Mouse (Mus musculus): Measurements from ENCODE around the gene Ccdc6. TPM values are rescaled to one million over a fixed set of nuclear protein-coding genes. Genes with fewer than 3 reads are reported as not detected.
A peak's percentile ranks its signal among the peaks of the same experiment; 100 is the strongest.

The Ccdc6 gene
- total RNA-seq, 1 experiment, result 21.3 TPM

DNA sequence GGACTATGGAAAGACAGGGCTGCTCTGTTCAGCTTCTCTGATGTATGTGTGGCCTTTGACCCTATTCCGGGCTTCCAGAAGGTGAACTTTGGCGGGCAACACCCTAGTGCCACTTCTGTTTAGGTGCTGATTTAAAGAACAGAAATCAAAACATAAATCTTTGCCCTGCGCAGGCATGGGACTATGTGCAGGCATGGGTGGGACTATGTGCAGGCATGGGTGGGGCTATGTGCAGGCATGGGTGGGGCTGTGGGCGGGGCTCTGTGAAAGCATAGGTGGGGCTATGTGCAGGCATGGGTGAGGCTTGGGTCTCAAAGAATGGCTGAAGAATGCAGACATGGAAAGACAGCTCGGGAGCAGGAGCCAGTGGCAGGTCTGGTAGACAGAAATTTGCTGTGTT lies 13.1 kb downstream of the Ccdc6 start:
- Histone ChIP-seq H3K4me3 (ENCODE audit: insufficient read depth in 1 of 2, low read depth in 1 of 2, low read length in 2 of 2, poor library complexity in 1 of 2, severe bottlenecking in 1 of 2) (peak overlapping the region in 1 of 2 experiments; percentile 50; a peak in 3 of 4 replicates), H3K9ac (ENCODE audit: insufficient read depth, low read depth, low read length, poor library complexity, severe bottlenecking) (peak overlapping the region; percentile 15; the same call in 1 of the 2 replicates), H3K9me3 (ENCODE audit: control insufficient read depth, insufficient read depth, low read depth, low read length) (no peaks in the 10 kb centered on the region), H3K36me3 (ENCODE audit: control insufficient read depth, insufficient read depth, low read length, poor library complexity, severe bottlenecking) (peaks cover 15% of the 10 kb centered on the region), H3K27ac (ENCODE audit: insufficient read depth, low read depth, low read length, poor library complexity, severe bottlenecking) (peak overlapping the region; percentile 25; the same call in 1 of the 2 replicates), H3K4me1 (ENCODE audit: control insufficient read depth in 2 of 2, insufficient read depth in 2 of 2, low read length in 2 of 2, poor library complexity in 1 of 2) (peaks cover 13 to 45% of the 10 kb centered on the region in 2 experiments)
- in situ Hi-C loops (cut with MboI; ENCODE audit: low sequenced_read_pairs in 2 of 2, unreplicated experiment in 2 of 2), result no loop called here
- peak; percentile 75 for DNase-seq (ENCODE audit: low read depth, low spot score)
- TF ChIP-seq HCFC1 (IDR thresholded peaks at IDR 0.05; ENCODE audit: borderline replicate concordance, insufficient read depth, low read length), result no peak
- no peak for TF ChIP-seq MAFK (IDR thresholded peaks at IDR 0.05; ENCODE audit: insufficient read depth, low read depth, low read length)
- no peak for TF ChIP-seq ZC3H11A (IDR thresholded peaks at IDR 0.05; ENCODE audit: borderline replicate concordance, low read depth, low read length)

- in situ Hi-C loops (cut with MboI; ENCODE audit: low sequenced_read_pairs in 2 of 2, unreplicated experiment in 2 of 2), result no loop called here
- no peak overlapping the region for H3K27ac ChIP-seq (ENCODE audit: insufficient read depth, low read depth, low read length, poor library complexity, severe bottlenecking)
- no peak for DNase-seq (ENCODE audit: low read depth, low spot score)
Measured at GRCm38 (mm10) chr10:70110815-70111214, 13.9 kb downstream of the Ccdc6 start.

GRCm38 (mm10) chr10:70111643-70112042 lies 14.7 kb downstream of the Ccdc6 start:
- TF ChIP-seq HCFC1 (IDR thresholded peaks at IDR 0.05; ENCODE audit: borderline replicate concordance, insufficient read depth, low read length) (no peak), CHD2 (IDR thresholded peaks at IDR 0.05; ENCODE audit: low read depth, low read length) (no peak), ZNF384 (IDR thresholded peaks at IDR 0.05; ENCODE audit: low read depth, low read length) (no peak), MAFK (IDR thresholded peaks at IDR 0.05; ENCODE audit: insufficient read depth, low read depth, low read length) (no peak), ZC3H11A (IDR thresholded peaks at IDR 0.05; ENCODE audit: borderline replicate concordance, low read depth, low read length) (no peak)
- in situ Hi-C loops (cut with MboI; ENCODE audit: low sequenced_read_pairs in 2 of 2, unreplicated experiment in 2 of 2), result no loop called here
- Histone ChIP-seq H3K4me3 (ENCODE audit: insufficient read depth in 1 of 2, low read depth in 1 of 2, low read length in 2 of 2, poor library complexity in 1 of 2, severe bottlenecking in 1 of 2) (no peak overlapping the region), H3K36me3 (ENCODE audit: control insufficient read depth, insufficient read depth, low read length, poor library complexity, severe bottlenecking) (peaks cover 9% of the 10 kb centered on the region; the same call in 1 of the 2 replicates), H3K9ac (ENCODE audit: insufficient read depth, low read depth, low read length, poor library complexity, severe bottlenecking) (no peak overlapping the region), H3K9me3 (ENCODE audit: control insufficient read depth, insufficient read depth, low read depth, low read length) (no peaks in the 10 kb centered on the region), H3K27ac (ENCODE audit: insufficient read depth, low read depth, low read length, poor library complexity, severe bottlenecking) (no peak overlapping the region), H3K4me1 (ENCODE audit: control insufficient read depth in 2 of 2, insufficient read depth in 2 of 2, low read length in 2 of 2, poor library complexity in 1 of 2) (peaks cover 12 to 43% of the 10 kb centered on the region in 2 experiments)
- no peak for DNase-seq (ENCODE audit: low read depth, low spot score)

More at GRCm38 (mm10) chr10:70110815-70111214, 13.9 kb downstream of the Ccdc6 start:
- TF ChIP-seq MAFK (IDR thresholded peaks at IDR 0.05; ENCODE audit: insufficient read depth, low read depth, low read length) (no peak), HCFC1 (IDR thresholded peaks at IDR 0.05; ENCODE audit: borderline replicate concordance, insufficient read depth, low read length) (no peak), CHD2 (IDR thresholded peaks at IDR 0.05; ENCODE audit: low read depth, low read length) (no peak), ZNF384 (IDR thresholded peaks at IDR 0.05; ENCODE audit: low read depth, low read length) (no peak), ZC3H11A (IDR thresholded peaks at IDR 0.05; ENCODE audit: borderline replicate concordance, low read depth, low read length) (no peak)
- Histone ChIP-seq H3K9me3 (ENCODE audit: control insufficient read depth, insufficient read depth, low read depth, low read length) (no peaks in the 10 kb centered on the region), H3K4me3 (ENCODE audit: insufficient read depth in 1 of 2, low read depth in 1 of 2, low read length in 2 of 2, poor library complexity in 1 of 2, severe bottlenecking in 1 of 2) (no peak overlapping the region; a peak in 2 of 4 replicates), H3K36me3 (ENCODE audit: control insufficient read depth, insufficient read depth, low read length, poor library complexity, severe bottlenecking) (peaks cover 12% of the 10 kb centered on the region; the same call in 1 of the 2 replicates), H3K4me1 (ENCODE audit: control insufficient read depth in 2 of 2, insufficient read depth in 2 of 2, low read length in 2 of 2, poor library complexity in 1 of 2) (peaks cover 12 to 41% of the 10 kb centered on the region in 2 experiments), H3K9ac (ENCODE audit: insufficient read depth, low read depth, low read length, poor library complexity, severe bottlenecking) (peak overlapping the region; percentile 33; the same call in 1 of the 2 replicates)

GRCm38 (mm10) chr10:70114048-70114635 lies 17.2 kb downstream of the Ccdc6 start:
- TF ChIP-seq HCFC1 (IDR thresholded peaks at IDR 0.05; ENCODE audit: borderline replicate concordance, insufficient read depth, low read length) (no peak), ZNF384 (IDR thresholded peaks at IDR 0.05; ENCODE audit: low read depth, low read length) (no peak), CHD2 (IDR thresholded peaks at IDR 0.05; ENCODE audit: low read depth, low read length) (no peak), MAFK (IDR thresholded peaks at IDR 0.05; ENCODE audit: insufficient read depth, low read depth, low read length) (no peak), ZC3H11A (IDR thresholded peaks at IDR 0.05; ENCODE audit: borderline replicate concordance, low read depth, low read length) (no peak)

More at GRCm38 (mm10) chr10:70114048-70114635, 17.2 kb downstream of the Ccdc6 start:
- Histone ChIP-seq H3K9me3 (ENCODE audit: control insufficient read depth, insufficient read depth, low read depth, low read length) (no peaks in the 10 kb centered on the region), H3K4me1 (ENCODE audit: control insufficient read depth in 2 of 2, insufficient read depth in 2 of 2, low read length in 2 of 2, poor library complexity in 1 of 2) (peaks cover 12 to 26% of the 10 kb centered on the region in 2 experiments; a peak in 3 of 4 replicates), H3K36me3 (ENCODE audit: control insufficient read depth, insufficient read depth, low read length, poor library complexity, severe bottlenecking) (peaks cover 10% of the 10 kb centered on the region; the same call in 1 of the 2 replicates), H3K4me3 (ENCODE audit: insufficient read depth in 1 of 2, low read depth in 1 of 2, low read length in 2 of 2, poor library complexity in 1 of 2, severe bottlenecking in 1 of 2) (no peak overlapping the region), H3K27ac (ENCODE audit: insufficient read depth, low read depth, low read length, poor library complexity, severe bottlenecking) (no peak overlapping the region), H3K9ac (ENCODE audit: insufficient read depth, low read depth, low read length, poor library complexity, severe bottlenecking) (no peak overlapping the region)
- in situ Hi-C loops (cut with MboI; ENCODE audit: low sequenced_read_pairs in 2 of 2, unreplicated experiment in 2 of 2), result no loop called here
- no peak for DNase-seq (ENCODE audit: low read depth, low spot score)
